16 mouse cellular contexts compared by ENCODE assay signal in genomic region chr12:106081748-106082140, GRCm38 (mm10).
DNase-seq lines count a peak whose midpoint lies in the region; ATAC-seq and TF ChIP-seq lines count a peak whose summit lies in the region.
"Had no signal": no experiment of that assay in that cellular context is flagged by ENCODE, and none has a peak within 500 bp of the region (broad histone marks: within the 10 kb centered on the region; RNA-seq: fewer than 3 reads in every experiment).

No protein-coding gene starts in this region.

- H3K27ac ChIP-seq in forebrain, embryonic 15.5 days (replicated peaks), result peak overlapping the region; percentile 94
- H3K27ac ChIP-seq in hindbrain, postnatal 0 days, result no peak overlapping the region
- peak overlapping the region; percentile 51; the same call in 1 of the 2 replicates for H3K27ac ChIP-seq in neural tube, embryonic 15.5 days (replicated peaks)
- H3K27ac ChIP-seq in heart, embryonic 11.5 days (ENCODE audit: low read depth, low read length), result no peak overlapping the region
- H3K27ac ChIP-seq: liver, embryonic 12.5 days; lung, embryonic 15.5 days had no signal

- no peaks in the 10 kb centered on the region for H3K36me3 ChIP-seq in forebrain, embryonic 15.5 days
- no peaks in the 10 kb centered on the region for H3K36me3 ChIP-seq in hindbrain, postnatal 0 days (ENCODE audit: insufficient read depth, low read length)
- no peaks in the 10 kb centered on the region for H3K36me3 ChIP-seq in neural tube, embryonic 15.5 days
- no peaks in the 10 kb centered on the region for H3K36me3 ChIP-seq in heart, embryonic 11.5 days (ENCODE audit: control insufficient read depth, insufficient read depth, low read length)
- H3K36me3 ChIP-seq: lung, embryonic 15.5 days had no signal

- no peaks in the 10 kb centered on the region for H3K27me3 ChIP-seq in forebrain, embryonic 15.5 days
- H3K27me3 ChIP-seq in hindbrain, postnatal 0 days (ENCODE audit: insufficient read depth, low read length), result 0 out of 2 replicates have a peak, but pooled peaks cover 5% of the 10 kb centered on the region
- H3K27me3 ChIP-seq in neural tube, embryonic 15.5 days (replicated peaks), result no peaks in the 10 kb centered on the region
- no peaks in the 10 kb centered on the region for H3K27me3 ChIP-seq in heart, embryonic 11.5 days (ENCODE audit: control insufficient read depth, insufficient read depth, low read length)
- H3K27me3 ChIP-seq: liver, embryonic 12.5 days; lung, embryonic 15.5 days had no signal

- no peak for ATAC-seq in forebrain, embryonic 15.5 days (replicated peaks)
- ATAC-seq in hindbrain, postnatal 0 days, result no peak
- ATAC-seq in neural tube, embryonic 15.5 days (ENCODE audit: low FRiP score), result no peak
- ATAC-seq in heart, embryonic 11.5 days (replicated peaks; ENCODE audit: insufficient number of reproducible peaks, low FRiP score, low TSS enrichment), result no peak
- ATAC-seq: intestine, embryonic 16.5 days; liver, embryonic 12.5 days had no signal

- WGBS in forebrain, embryonic 15.5 days, result 10% methylated on average over 7 of the region's 7 CpGs
- 40% methylated on average over 7 of the region's 7 CpGs for WGBS in hindbrain, postnatal 0 days
- WGBS in neural tube, embryonic 15.5 days, result 21% methylated on average over 7 of the region's 7 CpGs
- 77% methylated on average over 7 of the region's 7 CpGs for WGBS in heart, embryonic 11.5 days (ENCODE audit: insufficient replicate concordance)

- no peak for TF ChIP-seq CTCF in hindbrain, postnatal 0 days (IDR thresholded peaks at IDR 0.05; ENCODE audit: low read depth)

- H3K9ac ChIP-seq in forebrain, embryonic 15.5 days (replicated peaks), result no peak overlapping the region
- no peak overlapping the region for H3K9ac ChIP-seq in hindbrain, postnatal 0 days (replicated peaks; ENCODE audit: low read length)
- H3K9ac ChIP-seq in neural tube, embryonic 15.5 days (replicated peaks), result no peak overlapping the region
- no peak overlapping the region for H3K9ac ChIP-seq in heart, embryonic 11.5 days (ENCODE audit: low read depth, low read length)
- H3K9ac ChIP-seq: liver, embryonic 12.5 days; lung, embryonic 15.5 days had no signal

- H3K4me2 ChIP-seq in forebrain, embryonic 15.5 days (replicated peaks), result peak overlapping the region; percentile 49
- H3K4me2 ChIP-seq in hindbrain, postnatal 0 days (ENCODE audit: low read depth, low read length), result peak overlapping the region; percentile 56
- peak overlapping the region; percentile 53 for H3K4me2 ChIP-seq in neural tube, embryonic 15.5 days
- no peak overlapping the region for H3K4me2 ChIP-seq in heart, embryonic 11.5 days
- H3K4me2 ChIP-seq: liver, embryonic 12.5 days; lung, embryonic 15.5 days had no signal

- no peak overlapping the region for H3K4me3 ChIP-seq in forebrain, embryonic 15.5 days
- no peak overlapping the region for H3K4me3 ChIP-seq in hindbrain, postnatal 0 days (ENCODE audit: low read length)
- H3K4me3 ChIP-seq in neural tube, embryonic 15.5 days (replicated peaks), result no peak overlapping the region
- no peak overlapping the region for H3K4me3 ChIP-seq in heart, embryonic 11.5 days (ENCODE audit: low read depth, low read length)
- H3K4me3 ChIP-seq: liver, embryonic 12.5 days; lung, embryonic 15.5 days had no signal

- H3K9me3 ChIP-seq in forebrain, embryonic 15.5 days, result no peaks in the 10 kb centered on the region
- no peaks in the 10 kb centered on the region for H3K9me3 ChIP-seq in hindbrain, postnatal 0 days (ENCODE audit: low read length)
- no peaks in the 10 kb centered on the region for H3K9me3 ChIP-seq in neural tube, embryonic 15.5 days (replicated peaks)
- no peaks in the 10 kb centered on the region for H3K9me3 ChIP-seq in heart, embryonic 11.5 days (replicated peaks; ENCODE audit: control insufficient read depth, low read length)
- H3K9me3 ChIP-seq: liver, embryonic 12.5 days; lung, embryonic 15.5 days had no signal

- peak; percentile 30 for DNase-seq in retina, postnatal 1 day
- no peak for DNase-seq in retina, embryonic 14.5 days (ENCODE audit: low spot score)
- no peak for DNase-seq in hindbrain, postnatal 0 days (ENCODE audit: low spot score)
- DNase-seq in spleen, postnatal 14 days (ENCODE audit: low spot score in 2 of 2), result no peak
- no peak for DNase-seq in kidney, adult 11 months
- DNase-seq: cerebellum, adult 9-10 months; gastrocnemius, postnatal 14 days; heart, postnatal 14 days; kidney, postnatal 10 days; thymus, postnatal 4 days had no signal

- H3K4me1 ChIP-seq in forebrain, embryonic 15.5 days, result peaks cover 40% of the 10 kb centered on the region
- 0 out of 2 replicates have a peak, but pooled peaks cover 16% of the 10 kb centered on the region for H3K4me1 ChIP-seq in hindbrain, postnatal 0 days (ENCODE audit: insufficient read depth, low read length)
- H3K4me1 ChIP-seq in neural tube, embryonic 15.5 days, result peaks cover 37% of the 10 kb centered on the region
- peaks cover 13% of the 10 kb centered on the region for H3K4me1 ChIP-seq in heart, embryonic 11.5 days (ENCODE audit: control insufficient read depth, insufficient read depth, low read length)
- H3K4me1 ChIP-seq: liver, embryonic 12.5 days; lung, embryonic 15.5 days had no signal

Comparison
In these comparisons a context has a peak if more than half of its experiments do, and no peak if none do; other contexts are left out.
1. H3K27ac ChIP-seq: peak in forebrain, embryonic 15.5 days (single experiment) and neural tube, embryonic 15.5 days (single experiment); none in hindbrain, postnatal 0 days (single experiment) and heart, embryonic 11.5 days (single experiment).